Mouse (Mus musculus): ENCODE measurements around the gene Hsf2bp. TPM values are rescaled to one million over a fixed set of nuclear protein-coding genes. Genes with fewer than 3 reads are reported as not detected.

Gene Hsf2bp
- total RNA-seq, 2 experiments from 2014 or later = 0.71 to 1.4 TPM

DNA sequence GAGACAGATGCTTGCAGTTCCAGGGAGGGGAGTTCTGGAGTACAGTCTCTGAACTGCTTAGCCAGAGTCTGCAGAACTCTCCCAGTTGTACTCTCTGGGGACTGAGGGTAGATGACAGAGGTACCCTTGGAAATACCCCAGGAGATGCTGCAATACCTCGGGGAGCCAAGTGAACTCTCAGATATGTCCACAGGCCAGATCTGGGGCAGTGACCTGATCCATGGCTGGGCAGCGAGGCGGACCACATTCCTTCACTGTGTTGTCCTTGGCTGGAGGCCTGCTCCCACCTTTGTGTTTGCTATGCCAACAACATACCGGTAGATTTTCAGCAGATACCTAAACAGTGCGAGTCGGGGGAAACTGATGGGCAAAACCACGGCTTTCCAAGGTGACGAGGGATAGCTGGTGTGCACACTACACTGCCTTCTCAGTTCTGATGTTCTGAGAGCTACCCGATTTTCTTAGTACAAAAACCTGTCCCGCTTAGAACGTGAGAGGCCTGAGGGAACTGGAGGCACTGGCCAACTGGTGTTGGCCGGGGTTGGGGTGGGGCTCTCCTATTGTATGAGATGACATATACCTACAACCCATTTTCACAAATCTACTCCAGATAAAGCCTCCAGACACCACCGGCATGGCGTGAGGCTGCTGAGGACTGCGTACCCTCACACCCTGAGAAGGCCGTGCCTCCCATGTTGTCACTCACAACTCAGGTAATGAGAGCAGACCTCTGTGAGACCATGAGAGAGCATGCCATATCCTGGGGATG lies 96.7 kb downstream of the Hsf2bp start:
- no peak for DNase-seq (ENCODE audit: low spot score in 2 of 2)

- no peak for DNase-seq (ENCODE audit: low spot score in 2 of 2)
These were observed 97.4 kb downstream of the Hsf2bp start for GRCm38 (mm10) chr17:31938539-31939260.

- no peak for DNase-seq (ENCODE audit: low spot score in 2 of 2)
These were observed 99.0 kb downstream of the Hsf2bp start for GRCm38 (mm10) chr17:31937141-31937554.

DNA sequence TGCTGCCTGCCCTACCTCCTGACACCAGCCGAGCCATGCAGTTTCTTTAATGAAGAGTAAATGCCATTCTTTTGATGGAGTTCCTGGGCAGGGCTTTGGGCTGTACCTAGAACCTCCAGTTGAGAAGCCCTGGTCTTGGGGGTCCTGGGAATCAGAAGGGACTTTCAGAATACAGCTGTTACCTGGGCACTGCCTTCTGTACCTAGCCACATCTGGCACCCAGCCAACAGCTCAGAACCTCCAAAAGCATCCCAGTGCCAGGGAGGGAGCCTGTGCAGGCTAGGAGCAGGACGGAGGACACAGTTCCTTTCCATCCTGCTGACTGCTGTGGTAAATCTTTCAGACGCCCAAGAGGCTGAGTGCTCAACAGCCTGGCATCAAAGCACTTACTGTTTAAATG lies 100.3 kb downstream of the Hsf2bp start:
- DNase-seq (ENCODE audit: low spot score in 2 of 2) = no peak

DNA sequence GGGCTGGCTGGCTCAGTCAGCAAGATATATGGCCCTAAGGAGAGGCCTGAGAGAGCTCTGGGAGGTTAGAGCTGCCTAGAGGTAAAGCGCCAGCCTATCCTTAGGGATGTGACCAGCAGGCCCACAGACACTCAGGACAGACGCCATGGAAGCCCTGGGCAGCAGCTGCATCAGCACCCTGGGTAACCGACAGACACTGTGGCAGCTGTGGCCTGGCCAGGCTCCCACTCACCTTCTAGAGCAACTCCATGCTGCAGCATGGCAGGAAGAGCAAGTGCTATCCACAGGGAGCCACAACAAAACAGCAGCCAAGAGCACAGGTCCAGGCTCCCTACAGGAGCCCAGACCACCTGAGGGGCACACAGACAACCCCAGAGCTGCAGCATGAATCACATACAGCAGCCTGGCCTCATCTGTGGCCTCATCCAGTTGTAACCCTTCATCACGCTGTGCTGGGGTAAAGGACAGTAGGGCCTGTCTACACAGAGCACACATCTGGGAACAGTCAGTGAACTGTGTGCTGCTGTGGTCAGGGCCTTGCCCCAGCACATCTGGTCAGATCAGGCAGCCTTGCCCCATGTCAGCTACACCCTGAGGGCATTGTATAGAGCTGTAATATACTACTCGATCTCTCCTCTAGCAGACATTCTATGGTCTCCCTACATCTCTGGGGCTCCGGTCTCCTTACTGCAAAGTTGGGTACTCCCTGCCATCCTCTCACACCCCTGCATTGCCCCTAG lies 100.9 kb downstream of the Hsf2bp start:
- DNase-seq (ENCODE audit: low spot score in 2 of 2) = no peak

- DNase-seq (ENCODE audit: low spot score in 2 of 2) = no peak
These were observed 102.2 kb downstream of the Hsf2bp start for GRCm38 (mm10) chr17:31933956-31934355.

- DNase-seq (ENCODE audit: low spot score in 2 of 2) = no peak
These were observed 104.7 kb downstream of the Hsf2bp start for GRCm38 (mm10) chr17:31931499-31931898.

DNA sequence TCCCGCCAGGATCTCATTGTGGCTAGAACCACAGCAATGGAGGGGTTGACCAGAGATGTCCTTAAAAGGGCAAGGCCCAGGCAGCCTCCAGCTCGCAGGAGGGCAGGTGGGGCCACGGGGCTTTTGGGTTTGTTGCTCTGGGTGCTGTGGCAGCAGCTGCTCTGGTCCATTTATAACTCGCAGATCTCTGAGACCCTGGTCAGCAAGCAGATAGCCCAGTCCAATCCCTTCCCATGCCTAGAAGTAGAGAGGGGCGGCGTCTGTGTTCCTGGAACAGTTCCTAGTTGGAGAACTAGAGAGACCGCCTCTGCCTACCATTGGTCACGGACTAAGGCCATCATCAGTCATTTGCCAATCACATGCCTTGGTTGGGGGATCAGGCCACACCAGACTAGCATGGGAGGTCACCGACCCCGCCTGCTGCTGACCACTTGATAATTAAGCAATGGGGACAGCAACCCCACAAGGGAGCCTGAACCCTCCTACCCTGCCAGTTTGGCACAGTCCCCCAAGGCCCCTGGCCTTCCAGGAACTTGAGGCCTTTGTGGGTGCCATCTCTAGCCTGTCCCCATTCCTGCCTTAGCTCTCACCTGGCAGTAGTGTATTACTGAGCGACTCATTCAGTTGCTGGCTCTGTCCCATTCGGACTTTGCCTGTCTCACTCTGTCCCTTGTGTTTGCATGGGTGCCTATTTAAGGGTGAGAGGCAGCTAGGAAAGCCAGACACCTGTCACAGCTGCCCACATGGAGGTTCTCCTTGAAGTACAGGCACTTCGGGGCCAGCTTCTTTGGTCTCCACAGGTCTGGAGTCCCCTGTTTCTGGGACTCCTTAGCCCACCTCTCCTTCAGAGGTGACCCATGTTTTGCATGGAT lies 106.1 kb downstream of the Hsf2bp start:
- no peak for DNase-seq (ENCODE audit: low spot score in 2 of 2)

- no peak for DNase-seq (ENCODE audit: low spot score in 2 of 2)
These were observed 107.1 kb downstream of the Hsf2bp start for GRCm38 (mm10) chr17:31929032-31929431.

DNA sequence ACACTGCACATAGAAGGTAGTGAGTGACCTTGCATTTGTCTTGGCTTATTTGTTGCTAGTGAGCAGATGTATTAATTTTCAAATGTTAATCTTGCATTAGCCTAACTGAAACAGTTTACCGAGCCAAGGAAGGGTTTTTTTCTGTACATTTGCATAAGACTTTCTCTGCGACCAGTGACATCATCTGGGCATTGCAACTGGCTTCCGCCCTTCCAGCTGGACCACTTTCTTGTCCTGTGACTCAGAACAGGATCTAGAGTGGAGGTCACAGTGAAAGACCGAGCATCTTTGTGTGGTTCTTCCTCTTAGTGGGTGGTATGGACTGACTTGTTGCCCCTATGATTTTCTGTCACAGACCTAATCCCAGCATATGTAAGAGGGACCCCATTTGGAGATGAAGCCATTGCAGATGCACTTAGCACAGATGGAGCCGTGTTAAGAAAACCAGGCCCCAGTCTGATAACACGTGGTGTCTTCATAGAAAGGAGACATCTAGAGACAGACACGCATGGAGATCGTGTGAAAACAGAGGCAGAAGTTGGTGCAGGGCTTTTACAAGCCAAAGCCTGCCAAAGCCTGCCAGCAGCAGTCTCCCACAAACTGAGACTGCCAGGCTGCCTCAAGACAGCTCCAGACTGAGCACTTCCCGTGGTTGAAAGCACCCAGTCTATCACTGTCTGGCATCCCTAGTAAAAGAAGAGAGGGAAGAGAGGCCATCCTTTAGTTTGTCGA lies 108.1 kb downstream of the Hsf2bp start:
- no peak for DNase-seq (ENCODE audit: low spot score in 2 of 2)

- no peak for DNase-seq (ENCODE audit: low spot score in 2 of 2)
These were observed 111.9 kb downstream of the Hsf2bp start for GRCm38 (mm10) chr17:31924229-31924628.

DNA sequence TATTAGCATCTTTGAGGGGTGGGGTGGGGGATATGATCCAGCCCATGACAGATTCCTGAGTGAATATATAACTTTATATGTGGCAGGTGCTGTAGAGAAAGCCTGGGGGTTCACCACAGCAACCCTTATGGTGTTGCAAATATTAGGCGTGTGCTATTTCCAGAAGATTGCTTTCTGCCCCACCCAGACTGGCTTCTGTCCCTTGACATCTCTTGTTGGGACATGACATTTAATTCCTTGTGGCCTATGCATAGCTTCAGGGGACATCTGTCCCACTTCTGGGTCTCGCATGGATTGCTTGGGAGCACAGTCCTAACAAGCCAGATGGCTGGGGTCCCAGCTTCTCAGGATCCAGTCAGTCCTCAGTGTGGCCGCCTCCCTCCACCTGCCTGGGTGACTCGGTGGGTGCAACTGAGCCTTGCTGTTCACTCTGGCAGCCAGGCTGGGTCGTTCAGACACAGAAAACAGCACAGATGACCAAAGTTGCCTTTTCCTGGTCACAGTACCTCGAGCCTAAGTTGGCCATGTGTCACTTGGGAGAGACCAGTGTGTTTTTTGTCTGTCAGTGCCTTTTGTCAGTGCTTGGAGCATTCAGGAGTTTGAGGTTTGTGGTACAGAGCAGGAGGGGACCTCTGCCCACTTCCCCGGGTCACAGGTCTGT lies 112.7 kb downstream of the Hsf2bp start:
- no peak for DNase-seq (ENCODE audit: low spot score in 2 of 2)

GRCm38 (mm10) chr17:31920589-31921190 lies 115.5 kb downstream of the Hsf2bp start:
- DNase-seq (ENCODE audit: low spot score in 2 of 2) = no peak

DNA sequence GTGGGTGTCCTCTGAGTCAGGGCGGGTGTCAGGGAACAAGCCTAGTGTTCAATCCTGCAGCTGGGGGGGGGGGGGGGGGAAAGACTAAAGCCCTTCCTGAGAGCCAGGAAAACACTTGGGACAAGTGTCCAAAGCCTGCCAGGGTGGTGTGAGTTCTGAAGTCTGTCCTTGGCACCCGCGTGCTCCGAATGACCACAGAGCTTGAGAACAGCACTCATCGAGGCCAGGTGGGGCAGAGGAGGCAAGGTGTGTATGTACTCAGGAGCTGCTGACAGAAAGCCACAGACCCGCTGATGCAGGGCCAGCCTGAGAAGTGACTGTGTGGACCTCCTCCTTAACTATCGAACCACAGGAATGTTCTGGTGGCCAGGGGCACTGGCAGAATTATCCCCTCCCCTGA lies 116.5 kb downstream of the Hsf2bp start:
- DNase-seq (ENCODE audit: low spot score in 2 of 2) = no peak

- no peak for DNase-seq (ENCODE audit: low spot score in 2 of 2)
These were observed 117.8 kb downstream of the Hsf2bp start for GRCm38 (mm10) chr17:31918374-31918773.

GRCm38 (mm10) chr17:31916461-31916775 lies 119.7 kb downstream of the Hsf2bp start:
- DNase-seq (ENCODE audit: low spot score in 2 of 2) = no peak

- DNase-seq (ENCODE audit: low spot score in 2 of 2) = no peak
These were observed 120.2 kb downstream of the Hsf2bp start for GRCm38 (mm10) chr17:31915756-31916460.

GRCm38 (mm10) chr17:31914323-31914722 lies 121.8 kb downstream of the Hsf2bp start:
- DNase-seq (ENCODE audit: low spot score in 2 of 2) = no peak
